Mouse (Mus musculus): ENCODE results near the gene Gm3532.
"Not testable (repeated sequence)": the region's sequence is repeated elsewhere in the genome, so short reads cannot be mapped to it uniquely, and the experiment has no call there.

Gm3532 gene

DNA sequence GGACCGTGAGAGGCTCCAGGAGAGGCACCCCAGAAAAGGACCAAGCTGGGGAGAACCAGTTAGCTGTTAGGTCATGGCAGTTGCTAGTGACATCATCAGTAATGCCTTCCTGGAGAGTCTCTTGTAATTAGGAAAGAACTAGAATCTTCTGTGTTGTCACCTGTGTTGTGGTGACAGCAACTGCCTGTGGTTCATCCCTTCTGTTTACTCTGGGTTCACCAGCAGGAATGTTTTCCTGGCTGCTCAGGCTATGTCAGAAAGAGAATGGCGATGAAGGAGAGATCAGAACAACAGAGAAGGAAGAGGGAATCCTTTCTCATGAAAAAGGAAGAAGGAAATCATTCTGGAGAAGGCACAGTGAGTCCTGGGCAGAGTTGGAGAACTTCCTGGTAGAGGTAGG is at the start of gene Gm3532:
Gene Gm3532, plus strand, starts transcription at position 301 of the 400 bp plus-strand sequence.
- not testable (repeated sequence) for DNase-seq

- DNase-seq: not testable (repeated sequence)
Observed at GRCm38 (mm10) chr14:5501374-5501773, 36.9 kb upstream of the Gm3532 start, which contains the start of gene Gm3488. Gene Gm3488, plus strand, starts transcription at chr14:5501674.

All from kidney, adult 18-20 months (tissue).